ENCODE assay signal across 9 mouse cellular contexts in the genomic region with DNA sequence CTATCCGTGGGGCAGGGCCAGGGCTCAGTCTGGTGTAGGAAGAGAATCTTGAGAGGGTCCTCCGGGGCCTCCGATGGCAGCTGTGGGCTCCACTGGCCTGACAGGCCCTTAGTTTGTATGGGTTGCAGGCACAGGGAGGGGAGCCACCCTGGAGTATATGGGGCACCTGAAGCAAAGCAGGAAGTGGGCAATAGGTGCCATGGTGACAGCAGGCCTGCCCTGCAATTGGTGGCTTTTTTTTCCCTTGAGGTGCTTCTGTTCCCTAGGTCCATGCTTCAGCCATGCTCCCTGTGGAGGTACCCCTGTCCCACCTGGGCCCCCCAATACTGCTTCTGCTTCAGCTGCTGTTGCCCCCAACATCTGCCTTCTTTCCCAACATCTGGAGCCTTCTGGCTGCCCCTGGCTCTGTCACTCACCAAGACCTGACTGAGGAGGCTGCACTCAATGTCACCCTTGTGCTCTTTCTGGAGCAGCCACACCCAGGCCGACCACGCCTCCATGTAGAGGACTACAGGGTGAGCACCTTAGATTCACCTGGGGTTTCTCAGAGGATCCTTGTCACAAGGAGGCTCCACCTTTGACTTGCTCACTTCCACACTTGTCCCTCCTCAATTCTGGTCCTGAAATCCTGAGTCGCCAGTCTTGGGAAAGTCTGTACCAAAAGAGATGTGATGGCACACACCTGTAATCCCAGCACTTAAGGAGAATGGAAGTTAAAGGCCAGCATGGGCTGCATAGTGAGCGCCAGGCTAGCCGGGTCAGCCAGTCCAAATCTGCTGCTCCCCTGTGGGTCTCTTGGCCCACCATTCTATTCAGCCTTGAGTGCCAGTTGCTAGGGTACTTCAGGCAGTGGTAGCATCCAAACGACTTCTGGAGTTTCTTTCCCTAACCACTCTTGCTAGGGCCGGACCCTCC. TPM values are rescaled to one million over a fixed set of nuclear protein-coding genes. Genes with fewer than 3 reads are reported as not detected.
DNase-seq lines count a peak whose midpoint lies in the region; ATAC-seq lines count a peak whose summit lies in the region.
"Had no signal": no experiment of that assay in that cellular context is flagged by ENCODE, and none has a peak within 500 bp of the region (broad histone marks: within the 10 kb centered on the region; RNA-seq: fewer than 3 reads in every experiment).

No protein-coding gene starts in this region.

- H3K36me3 ChIP-seq in heart, embryonic 10.5 days, result peaks cover 53% of the 10 kb centered on the region

- 80% methylated on average over 10 of the region's 10 CpGs for WGBS in heart, embryonic 10.5 days

- DNase-seq in heart, embryonic 10.5 days (ENCODE audit: low spot score), result no peak
- DNase-seq in heart, postnatal 4 days, result no peak
- DNase-seq in thymus, postnatal 14 days, result peak; percentile 47
- DNase-seq in thymus, postnatal 36 days, result no peak
- DNase-seq in MN1 (ENCODE audit: low spot score), result no peak
- no peak for DNase-seq in left cerebral cortex, postnatal 25 days (ENCODE audit: low spot score in 2 of 2)

- 0 out of 2 replicates have a peak overlapping the region, but pooled peaks have one; percentile 7 for H3K27ac ChIP-seq in heart, embryonic 10.5 days
- H3K27ac ChIP-seq: hindbrain, embryonic 15.5 days; left cerebral cortex, adult 2 months had no signal

- intact Hi-C loops in left cerebral cortex, postnatal 25 days (cut with DNase I), result no loop called here

- H3K27me3 ChIP-seq in heart, embryonic 10.5 days (ENCODE audit: insufficient read depth, poor library complexity, severe bottlenecking), result 0 out of 2 replicates have a peak, but pooled peaks cover 6% of the 10 kb centered on the region
- H3K27me3 ChIP-seq: hindbrain, embryonic 15.5 days had no signal

- no peak overlapping the region for H3K4me3 ChIP-seq in heart, embryonic 10.5 days
- H3K4me3 ChIP-seq: hindbrain, embryonic 15.5 days; left cerebral cortex, adult 2 months had no signal

- peak; percentile 50 for ATAC-seq in inflammation-experienced regulatory T-cells, adult 6 months

- H3K9me3 ChIP-seq in heart, embryonic 10.5 days, result no peaks in the 10 kb centered on the region
- H3K9me3 ChIP-seq: hindbrain, embryonic 15.5 days had no signal

- peaks cover 26% of the 10 kb centered on the region for H3K4me1 ChIP-seq in heart, embryonic 10.5 days

RNA-seq across cellular contexts. Expression of a gene that starts 0.7 kb away (rescaled TPM):
- 0.26 and 0.34 TPM in 2 replicates for polyA plus RNA-seq in heart, embryonic 10.5 days (2016; fragmentation: Nextera tagmentation; extraction: Ambion mirVana)
- 1 to 10 TPM; 1.6 to 1.8 TPM for total RNA-seq in heart, postnatal 4 days (2021)
- polyA plus RNA-seq in inflammation-experienced regulatory T-cells, adult 6 months (2017; shearing (Covaris generic)), result under 1 TPM in 2 of 3 experiments, not detected in 1; 0.10 to 0.28 TPM
- under 1 TPM; 0.30 to 0.37 TPM for total RNA-seq in left cerebral cortex, postnatal 25 days (2021)

RNA-seq across cellular contexts. Expression of a gene that starts 10.8 kb away (rescaled TPM):
- polyA plus RNA-seq in heart, embryonic 10.5 days (2016; fragmentation: Nextera tagmentation; extraction: Ambion mirVana), result 3.3 and 4.0 TPM in 2 replicates
- total RNA-seq in heart, postnatal 4 days (2021), result 1 to 10 TPM in 1 of 2 experiments, under 1 TPM in 1; 0.74 to 1.3 TPM
- 1 to 10 TPM in 2 of 3 experiments, under 1 TPM in 1; 0.54 to 2.6 (median 1.4) TPM for polyA plus RNA-seq in inflammation-experienced regulatory T-cells, adult 6 months (2017; shearing (Covaris generic))
- under 1 TPM; 0.60 to 0.83 TPM for total RNA-seq in left cerebral cortex, postnatal 25 days (2021)

RNA-seq across cellular contexts. Expression of a gene that starts 16.3 kb away (rescaled TPM):
- polyA plus RNA-seq in heart, embryonic 10.5 days (2016; fragmentation: Nextera tagmentation; extraction: Ambion mirVana), result 112 and 166 TPM in 2 replicates
- 10 to 100 TPM; 46.7 to 49.0 TPM for total RNA-seq in heart, postnatal 4 days (2021)
- polyA plus RNA-seq in inflammation-experienced regulatory T-cells, adult 6 months (2017; shearing (Covaris generic)), result 10 to 100 TPM; 27.2 to 30.9 (median 30.8) TPM
- total RNA-seq in left cerebral cortex, postnatal 25 days (2021), result 10 to 100 TPM; 38.0 to 44.7 TPM

RNA-seq across cellular contexts. Expression of a gene that starts 29.5 kb away (rescaled TPM):
- 3.9 and 5.4 TPM in 2 replicates for polyA plus RNA-seq in heart, embryonic 10.5 days (2016; fragmentation: Nextera tagmentation; extraction: Ambion mirVana)
- 1 to 10 TPM; 4.0 to 6.5 TPM for total RNA-seq in heart, postnatal 4 days (2021)
- 1 to 10 TPM; 1.3 to 1.4 (median 1.4) TPM for polyA plus RNA-seq in inflammation-experienced regulatory T-cells, adult 6 months (2017; shearing (Covaris generic))
- under 1 TPM; 0.76 to 0.96 TPM for total RNA-seq in left cerebral cortex, postnatal 25 days (2021)

RNA-seq across cellular contexts. Expression of a gene that starts 32.7 kb away (rescaled TPM):
- polyA plus RNA-seq in heart, embryonic 10.5 days (2016; fragmentation: Nextera tagmentation; extraction: Ambion mirVana), result 374 and 380 TPM in 2 replicates
- total RNA-seq in heart, postnatal 4 days (2021), result 100 to 1,000 TPM; 166 to 167 TPM
- 100 to 1,000 TPM; 487 to 766 (median 514) TPM for polyA plus RNA-seq in inflammation-experienced regulatory T-cells, adult 6 months (2017; shearing (Covaris generic))
- 10 to 100 TPM in 1 of 2 experiments, 1 to 10 TPM in 1; 9.9 to 11.6 TPM for total RNA-seq in left cerebral cortex, postnatal 25 days (2021)
